Mouse (Mus musculus) macrophage (primary cell): ENCODE results near the gene Blnk. TPM values are rescaled to one million over a fixed set of nuclear protein-coding genes. Genes with fewer than 3 reads are reported as not detected.

Experiments used
- H3K27ac ChIP-seq: fragments of 350-480 bp; formaldehyde crosslinking; 2 replicates; pipeline ENCODE4 v1.9.0; 2021
- H3K36me3 ChIP-seq: fragments of 350-480 bp; formaldehyde crosslinking; 2 replicates; pipeline ENCODE4 v1.9.0; 2021; ENCODE audit errors: inconsistent target
- H3K4me3 ChIP-seq: fragments of 350-480 bp; formaldehyde crosslinking; 2 replicates; pipeline ENCODE4 v1.9.0; 2021; ENCODE audit errors: inconsistent target
- H3K79me2 ChIP-seq: fragments of 350-480 bp; formaldehyde crosslinking; 2 replicates; pipeline ENCODE4 v1.9.0; 2021; ENCODE audit errors: inconsistent target
- WGBS: methylation state at CpG from one replicate; pipeline ENCODE4 v1.1.7; 2026; ENCODE audit warnings: inconsistent platforms; ENCODE audit not compliant: missing documents; 5-methylcytosine and 5-hydroxymethylcytosine counted together
- polyA plus RNA-seq: library from polyadenylated mRNA; stranded (reverse); fragments of 250-400 nt; gene quantifications from 3 replicates; pipeline ENCODE4 v1.2.4, GENCODE M21; 2018; ENCODE audit warnings: inconsistent platforms

Gene Blnk
- polyA plus RNA-seq, 1 experiment from 2014 or later: 234 TPM

GRCm38 (mm10) chr19:40992517-40993044, 1.8 kb downstream of the Blnk start:
- H3K79me2 ChIP-seq: peaks cover 58% of the 10 kb centered on the region
- H3K4me3 ChIP-seq: peak overlapping the region; percentile 51
- WGBS: 91% methylated on average over 8 of the region's 8 CpGs
- peaks cover 12% of the 10 kb centered on the region; the same call in 1 of the 2 replicates for H3K36me3 ChIP-seq
- peak overlapping the region; percentile 100 for H3K27ac ChIP-seq

DNA sequence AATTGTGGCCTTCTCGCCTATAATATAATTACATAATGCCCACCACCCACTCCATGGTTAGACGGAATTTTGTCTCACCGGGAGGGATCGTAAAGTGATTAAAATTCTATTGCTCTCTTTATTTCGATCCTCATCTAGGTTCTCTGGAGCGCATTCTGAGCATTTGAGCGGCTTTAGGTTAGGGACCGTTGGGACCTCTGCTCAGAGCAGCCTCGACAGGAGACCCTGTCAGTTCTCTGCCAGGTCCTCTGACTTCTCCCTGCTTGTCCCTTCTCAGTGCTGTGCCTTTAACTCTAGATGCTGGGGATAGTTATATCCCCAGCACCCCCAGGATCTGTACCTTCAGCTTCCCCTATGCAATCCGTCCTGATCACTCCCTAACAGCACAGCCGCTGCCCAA, 2.2 kb downstream of the Blnk start:
- Histone ChIP-seq H3K79me2 (peaks cover 63% of the 10 kb centered on the region), H3K4me3 (peak overlapping the region; percentile 51), H3K36me3 (peaks cover 16% of the 10 kb centered on the region), H3K27ac (peak overlapping the region; percentile 100)
- 90% methylated on average over 11 of the region's 11 CpGs for WGBS

DNA sequence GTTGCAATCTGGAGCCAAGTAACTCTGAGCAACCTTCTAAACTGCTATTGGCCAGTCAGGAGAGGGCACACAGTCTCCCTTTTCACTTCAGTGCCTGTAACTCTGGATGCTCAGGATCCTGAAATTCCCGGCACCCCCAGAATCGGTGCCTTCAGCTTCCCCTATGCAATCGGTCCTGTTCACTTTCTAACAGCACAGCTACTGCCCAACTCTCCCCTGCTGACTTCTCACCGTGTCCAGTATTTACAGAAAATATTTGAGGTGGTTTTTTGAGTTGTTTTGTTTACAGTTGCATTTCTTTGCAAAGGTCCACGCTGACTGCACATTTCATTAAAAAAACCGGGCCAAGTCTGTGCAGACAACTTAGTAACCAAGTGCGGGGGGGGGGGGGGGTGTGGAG, 2.7 kb downstream of the Blnk start:
- Histone ChIP-seq H3K27ac (no peak overlapping the region), H3K4me3 (no peak overlapping the region; the same call in 1 of the 2 replicates), H3K79me2 (peaks cover 67% of the 10 kb centered on the region), H3K36me3 (peaks cover 20% of the 10 kb centered on the region)
- WGBS: 91% methylated on average over 4 of the region's 7 CpGs

GRCm38 (mm10) chr19:40990781-40991343, 3.5 kb downstream of the Blnk start:
- Histone ChIP-seq H3K79me2 (peaks cover 75% of the 10 kb centered on the region), H3K4me3 (no peak overlapping the region), H3K27ac (no peak overlapping the region), H3K36me3 (peaks cover 27% of the 10 kb centered on the region)
- WGBS: 95% methylated on average over 17 of the region's 17 CpGs

GRCm38 (mm10) chr19:40989961-40990600, 4.3 kb downstream of the Blnk start:
- WGBS: 83% methylated on average over 9 of the region's 9 CpGs
- Histone ChIP-seq H3K79me2 (peaks cover 83% of the 10 kb centered on the region), H3K27ac (no peak overlapping the region), H3K36me3 (peaks cover 30% of the 10 kb centered on the region), H3K4me3 (no peak overlapping the region)

DNA sequence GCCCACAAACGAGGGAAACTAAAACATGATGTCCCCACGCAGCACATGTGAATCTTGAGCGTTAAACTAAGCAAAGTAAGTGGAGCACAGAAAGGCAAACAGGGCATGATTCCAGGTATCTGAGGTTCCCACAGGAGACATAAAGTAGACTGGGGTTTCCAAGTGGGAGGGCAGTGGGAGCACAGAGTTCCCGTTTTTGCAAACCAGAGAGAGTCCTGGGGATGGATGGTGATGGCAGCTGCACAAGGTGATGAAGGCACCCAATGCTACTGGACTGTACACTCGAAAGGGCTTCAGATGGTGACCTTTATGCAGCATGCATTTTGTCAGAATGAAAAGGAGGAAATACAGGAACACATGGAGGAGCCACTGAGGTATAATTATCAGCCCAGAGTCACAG, 5.5 kb downstream of the Blnk start:
- Histone ChIP-seq H3K79me2 (peaks cover 95% of the 10 kb centered on the region), H3K4me3 (no peak overlapping the region), H3K36me3 (peaks cover 34% of the 10 kb centered on the region), H3K27ac (no peak overlapping the region)
- WGBS: 90% methylated on average over 5 of the region's 5 CpGs

DNA sequence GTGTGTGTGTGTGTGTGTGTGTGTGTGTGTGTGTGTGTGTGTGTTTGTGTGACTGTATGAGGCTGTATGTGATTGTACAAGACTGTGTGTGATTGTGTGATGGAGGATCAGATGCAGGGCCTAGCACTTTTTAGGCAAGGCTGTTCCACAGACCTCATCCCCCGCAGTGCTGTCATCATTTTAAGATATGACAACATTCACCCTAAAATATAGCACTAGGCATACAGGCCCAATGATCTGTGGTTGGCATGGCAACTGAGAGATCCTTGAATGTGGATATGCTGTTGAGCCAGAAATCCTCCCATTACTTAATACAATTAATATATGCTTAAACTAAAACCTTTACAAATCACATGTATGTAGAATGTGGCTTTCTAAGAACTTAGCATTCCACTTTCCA, 9.8 kb downstream of the Blnk start:
- peaks cover 57% of the 10 kb centered on the region for H3K36me3 ChIP-seq
- no peak overlapping the region for H3K27ac ChIP-seq
- 100% methylated on average over 1 of the region's 1 CpGs for WGBS
- peaks cover 100% of the 10 kb centered on the region for H3K79me2 ChIP-seq
- H3K4me3 ChIP-seq: no peak overlapping the region

DNA sequence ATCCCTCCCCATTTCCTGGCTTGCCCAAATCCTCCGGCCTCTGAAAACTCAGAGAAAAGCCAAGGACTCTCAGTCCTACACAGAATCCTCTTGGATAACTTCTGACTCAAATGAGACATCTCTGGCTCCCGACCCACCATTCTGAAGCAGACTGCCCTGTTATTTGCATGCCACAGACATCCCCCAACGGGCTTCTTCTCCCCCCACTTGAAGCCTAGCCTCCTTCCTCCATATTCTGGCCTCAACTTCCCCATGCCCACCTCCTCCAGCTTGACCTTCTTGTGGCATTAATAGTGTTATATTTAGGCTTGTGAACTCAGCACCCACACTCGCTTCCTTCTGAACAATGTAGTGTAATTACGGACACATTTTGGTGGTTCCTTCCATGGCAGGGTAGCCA, 13.7 kb downstream of the Blnk start:
- Histone ChIP-seq H3K79me2 (peaks cover 100% of the 10 kb centered on the region), H3K36me3 (peaks cover 38% of the 10 kb centered on the region; the same call in 1 of the 2 replicates), H3K27ac (no peak overlapping the region), H3K4me3 (no peak overlapping the region)
- 54% methylated on average over 5 of the region's 5 CpGs for WGBS

- Histone ChIP-seq H3K4me3 (no peak overlapping the region), H3K27ac (no peak overlapping the region), H3K36me3 (peaks cover 27% of the 10 kb centered on the region; the same call in 1 of the 2 replicates), H3K79me2 (peaks cover 98% of the 10 kb centered on the region)
- WGBS: 91% methylated on average over 5 of the region's 5 CpGs
Measured at GRCm38 (mm10) chr19:40978026-40978425, 16.3 kb downstream of the Blnk start.

- no peak overlapping the region for H3K27ac ChIP-seq
- 75% methylated on average over 11 of the region's 11 CpGs for WGBS
- peaks cover 93% of the 10 kb centered on the region for H3K79me2 ChIP-seq
- peaks cover 29% of the 10 kb centered on the region for H3K36me3 ChIP-seq
- H3K4me3 ChIP-seq: no peak overlapping the region
Measured at GRCm38 (mm10) chr19:40976946-40977917, 17.1 kb downstream of the Blnk start.

DNA sequence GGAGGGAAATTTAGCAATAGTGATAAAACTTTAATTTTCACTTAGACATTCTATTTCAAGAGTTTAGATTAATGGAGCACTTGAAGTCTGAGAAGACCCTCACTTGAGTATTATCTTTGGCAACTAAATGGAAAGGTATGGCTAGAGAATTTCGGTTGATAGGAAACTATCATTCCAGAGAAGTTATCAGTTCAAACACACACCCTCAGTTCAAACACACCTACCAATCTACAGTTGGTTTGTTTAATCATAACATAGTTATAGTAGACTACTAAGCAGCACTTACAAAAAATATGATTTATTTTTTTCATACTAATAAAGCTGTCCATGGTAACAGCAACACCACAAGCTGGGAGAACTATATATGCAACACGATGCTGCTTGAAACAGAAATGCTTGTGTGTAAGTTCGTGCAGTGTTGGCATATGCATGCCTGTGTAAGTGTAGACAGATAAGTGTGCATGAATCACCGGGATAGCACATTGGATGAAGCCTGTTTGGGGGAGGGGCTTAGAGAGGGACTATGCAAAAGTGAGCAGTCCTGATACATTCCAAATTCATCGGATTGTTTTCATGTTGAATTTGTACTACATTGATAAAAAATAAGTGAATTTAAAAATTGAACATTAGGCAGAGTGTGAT, 22.9 kb downstream of the Blnk start:
- Histone ChIP-seq H3K4me3 (no peak overlapping the region), H3K36me3 (peaks cover 48% of the 10 kb centered on the region), H3K27ac (no peak overlapping the region), H3K79me2 (peaks cover 93% of the 10 kb centered on the region)
- 90% methylated on average over 5 of the region's 5 CpGs for whole genome bisulfite sequencing

- Histone ChIP-seq H3K27ac (no peak overlapping the region), H3K36me3 (peaks cover 49% of the 10 kb centered on the region)
- 85% methylated on average over 7 of the region's 7 CpGs for WGBS
Measured at GRCm38 (mm10) chr19:40970775-40971174, 23.6 kb downstream of the Blnk start.

DNA sequence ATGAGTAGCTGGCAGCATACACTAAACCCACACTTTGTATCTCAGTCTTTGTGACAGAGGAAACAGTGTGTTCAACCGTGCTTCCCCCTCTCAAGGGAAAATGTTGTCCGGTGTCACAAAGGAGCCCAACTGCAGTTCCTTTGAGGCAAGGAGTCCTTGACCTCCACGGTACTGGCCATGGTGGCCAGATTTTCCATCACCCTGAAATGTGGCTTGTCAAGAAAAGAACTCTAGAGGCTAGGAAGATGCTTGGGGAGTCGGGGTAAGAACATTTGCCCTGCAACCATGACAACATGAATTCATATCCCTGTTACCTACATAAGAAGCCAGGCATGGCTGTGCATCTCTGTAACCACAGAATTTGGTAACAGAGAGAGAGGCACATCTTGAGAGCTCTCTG, 24.0 kb downstream of the Blnk start:
- Histone ChIP-seq H3K4me3 (no peak overlapping the region), H3K27ac (no peak overlapping the region), H3K36me3 (peaks cover 49% of the 10 kb centered on the region), H3K79me2 (peaks cover 86% of the 10 kb centered on the region)
- 42% methylated on average over 4 of the region's 4 CpGs for WGBS

More at GRCm38 (mm10) chr19:40970775-40971174, 23.6 kb downstream of the Blnk start:
- Histone ChIP-seq H3K4me3 (no peak overlapping the region), H3K79me2 (peaks cover 91% of the 10 kb centered on the region)
